ENCODE assay signal across 12 mouse cellular contexts in genomic region chr17:12038499-12038898, GRCm38 (mm10).
A peak's percentile ranks its signal among the peaks of the same experiment; 100 is the strongest.
DNase-seq lines count a peak whose midpoint lies in the region; ATAC-seq lines count a peak whose summit lies in the region.
"Had no signal": no experiment of that assay in that cellular context is flagged by ENCODE, and none has a peak within 500 bp of the region (broad histone marks: within the 10 kb centered on the region; RNA-seq: fewer than 3 reads in every experiment).

No protein-coding gene starts in this region.

- H3K27ac ChIP-seq in forebrain, embryonic 10.5 days: peak overlapping the region; percentile 54; the same call in 1 of the 2 replicates
- no peak overlapping the region for H3K27ac ChIP-seq in forebrain, embryonic 16.5 days (ENCODE audit: low read length)
- H3K27ac ChIP-seq in midbrain, embryonic 10.5 days (replicated peaks): 0 out of 2 replicates have a peak overlapping the region, but pooled peaks have one; percentile 61
- no peak overlapping the region for H3K27ac ChIP-seq in midbrain, embryonic 16.5 days (ENCODE audit: low read length)
- H3K27ac ChIP-seq: forebrain, embryonic 13.5 days; gastrocnemius, adult 2 months had no signal

- WGBS in forebrain, embryonic 10.5 days: 75% methylated on average over 6 of the region's 6 CpGs
- 73% methylated on average over 6 of the region's 6 CpGs for WGBS in forebrain, embryonic 16.5 days
- WGBS in midbrain, embryonic 10.5 days: 75% methylated on average over 6 of the region's 6 CpGs
- WGBS in midbrain, embryonic 16.5 days: 68% methylated on average over 6 of the region's 6 CpGs

- no peak overlapping the region for H3K4me2 ChIP-seq in forebrain, embryonic 16.5 days (ENCODE audit: low read length)
- H3K4me2 ChIP-seq in midbrain, embryonic 16.5 days (ENCODE audit: low read length): no peak overlapping the region
- H3K4me2 ChIP-seq: forebrain, embryonic 13.5 days; lung, embryonic 14.5 days had no signal

- no peak for ATAC-seq in forebrain, embryonic 16.5 days
- ATAC-seq in midbrain, embryonic 16.5 days: no peak
- ATAC-seq in megakaryocyte-erythroid progenitor cell, adult 5-6 weeks (replicated peaks; ENCODE audit: low FRiP score, low TSS enrichment, poor library complexity, severe bottlenecking): peak; percentile 73

- H3K27me3 ChIP-seq in forebrain, embryonic 10.5 days (ENCODE audit: poor library complexity, severe bottlenecking): peaks cover 3% of the 10 kb centered on the region
- H3K27me3 ChIP-seq in forebrain, embryonic 16.5 days (replicated peaks; ENCODE audit: control insufficient read depth, insufficient read depth, low read length): no peaks in the 10 kb centered on the region
- peaks cover 1% of the 10 kb centered on the region; the same call in 1 of the 2 replicates for H3K27me3 ChIP-seq in midbrain, embryonic 10.5 days (ENCODE audit: low read depth, poor library complexity, severe bottlenecking)
- H3K27me3 ChIP-seq in midbrain, embryonic 16.5 days (ENCODE audit: control insufficient read depth, insufficient read depth, low read depth, low read length): no peaks in the 10 kb centered on the region
- H3K27me3 ChIP-seq: CH12.LX had no signal

- H3K36me3 ChIP-seq in forebrain, embryonic 10.5 days (replicated peaks): no peaks in the 10 kb centered on the region
- H3K36me3 ChIP-seq in forebrain, embryonic 16.5 days (ENCODE audit: control insufficient read depth, insufficient read depth): no peaks in the 10 kb centered on the region
- H3K36me3 ChIP-seq in midbrain, embryonic 10.5 days: no peaks in the 10 kb centered on the region
- no peaks in the 10 kb centered on the region for H3K36me3 ChIP-seq in midbrain, embryonic 16.5 days (ENCODE audit: control insufficient read depth, insufficient read depth, low read length)

- H3K9me3 ChIP-seq in forebrain, embryonic 10.5 days: no peaks in the 10 kb centered on the region
- no peaks in the 10 kb centered on the region for H3K9me3 ChIP-seq in forebrain, embryonic 16.5 days (ENCODE audit: control insufficient read depth, low read length)
- no peaks in the 10 kb centered on the region for H3K9me3 ChIP-seq in midbrain, embryonic 10.5 days (replicated peaks)
- no peaks in the 10 kb centered on the region for H3K9me3 ChIP-seq in midbrain, embryonic 16.5 days (replicated peaks; ENCODE audit: control insufficient read depth, low read length, poor library complexity, severe bottlenecking)
- H3K9me3 ChIP-seq: forebrain, embryonic 13.5 days had no signal

- DNase-seq in forebrain, embryonic 10.5 days (ENCODE audit: extremely low spot score, low spot score): no peak
- DNase-seq in midbrain, embryonic 10.5 days (ENCODE audit: low spot score): no peak
- peak; percentile 6 for DNase-seq in induced T-regulatory cell, adult 2 months (ENCODE audit: low read depth)
- DNase-seq in layer of hippocampus, adult 8-10 months (ENCODE audit: low spot score in 2 of 2): no peak
- no peak for DNase-seq in layer of hippocampus, postnatal 14 days (ENCODE audit: low spot score in 2 of 2)

- H3K4me3 ChIP-seq in forebrain, embryonic 10.5 days: no peak overlapping the region
- no peak overlapping the region for H3K4me3 ChIP-seq in forebrain, embryonic 16.5 days (replicated peaks; ENCODE audit: low read length)
- H3K4me3 ChIP-seq in midbrain, embryonic 10.5 days: no peak overlapping the region
- no peak overlapping the region for H3K4me3 ChIP-seq in midbrain, embryonic 16.5 days (ENCODE audit: low read depth, low read length)
- H3K4me3 ChIP-seq: forebrain, embryonic 13.5 days; gastrocnemius, adult 2 months had no signal

- no peak overlapping the region for H3K9ac ChIP-seq in forebrain, embryonic 16.5 days (replicated peaks; ENCODE audit: low read depth, low read length)
- H3K9ac ChIP-seq in midbrain, embryonic 16.5 days (ENCODE audit: low read depth, low read length): no peak overlapping the region
- H3K9ac ChIP-seq: forebrain, embryonic 13.5 days; lung, embryonic 14.5 days had no signal

- peaks cover 5% of the 10 kb centered on the region for H3K4me1 ChIP-seq in forebrain, embryonic 10.5 days
- peaks cover 2% of the 10 kb centered on the region for H3K4me1 ChIP-seq in forebrain, embryonic 16.5 days (replicated peaks; ENCODE audit: control insufficient read depth, insufficient read depth, low read length)
- peaks cover 6% of the 10 kb centered on the region; the same call in 1 of the 2 replicates for H3K4me1 ChIP-seq in midbrain, embryonic 10.5 days
- peaks cover 6% of the 10 kb centered on the region; the same call in 1 of the 2 replicates for H3K4me1 ChIP-seq in midbrain, embryonic 16.5 days (ENCODE audit: control insufficient read depth, insufficient read depth, low read length)

Comparison
In these comparisons a context has a peak if more than half of its experiments do, and no peak if none do; other contexts are left out.
1. H3K27ac ChIP-seq: peak in forebrain, embryonic 10.5 days (single experiment) and midbrain, embryonic 10.5 days (single experiment); none in forebrain, embryonic 16.5 days (single experiment) and midbrain, embryonic 16.5 days (single experiment).